Mouse (Mus musculus) hematopoietic multipotent progenitor cell, adult 10-12 weeks (in vitro differentiated cells): ENCODE data around the gene Serac1. TPM values are rescaled to one million over a fixed set of nuclear protein-coding genes. Genes with fewer than 3 reads are reported as not detected.

ENCODE experiments used
- polyA plus RNA-seq: library from polyadenylated mRNA; stranded (reverse); fragments of >175 nt; gene quantifications from 2 replicates; pipeline ENCODE4 v1.2.3, GENCODE M21; 2012; ENCODE audit warnings: low replicate concordance

Gene Serac1
- 3.8 and 4.0 TPM in 2 replicates for polyA plus RNA-seq

GRCm38 (mm10) chr17:6079287-6080122 lies at the start of gene Serac1, which contains the start of gene Gtf2h5:
TSS of gene Serac1 (minus strand) at chr17:6079741.
TSS of gene Gtf2h5 (plus strand) at chr17:6079786.

DNA sequence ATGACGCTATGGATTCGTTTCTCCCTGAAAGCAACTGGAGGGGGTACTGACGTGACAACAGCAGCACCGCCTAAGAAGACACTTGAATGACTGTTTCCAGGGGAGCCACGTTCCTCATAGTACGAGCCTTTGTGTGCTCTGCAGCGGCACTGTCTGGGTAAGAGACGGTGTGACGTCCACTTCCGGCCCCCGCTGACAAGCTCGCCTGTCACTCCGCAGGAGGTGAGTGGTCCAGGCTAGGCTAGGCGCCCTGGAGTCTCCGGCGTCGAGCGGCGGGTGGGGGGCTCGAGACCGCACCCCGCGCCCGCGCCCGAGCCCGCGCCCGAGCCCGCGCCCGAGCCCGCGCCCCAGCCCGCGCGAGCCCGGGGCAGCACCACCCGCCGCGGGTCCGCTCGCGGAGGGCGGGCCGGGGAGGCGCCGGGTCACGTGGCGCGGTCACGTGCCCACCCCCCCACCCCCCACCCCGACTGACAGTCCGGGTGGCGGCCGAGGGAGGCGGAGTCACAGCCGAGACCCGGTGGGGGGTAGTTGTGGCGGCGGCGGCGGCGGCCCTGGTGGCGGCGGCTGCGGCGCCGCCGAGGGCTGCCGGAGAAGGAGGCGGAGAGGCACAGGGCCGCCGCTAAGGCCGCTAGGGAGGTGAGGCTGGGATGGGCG lies 26.9 kb upstream of the Serac1 start, which contains the start of gene Tulp4:
Gene Tulp4, plus strand, starts transcription at position 77 of the 654 bp plus-strand sequence.

Other genes with a start within 250 kb of the Serac1 start
- gene Snx9, start 238.4 kb downstream of the Serac1 start, polyA plus RNA-seq, result 39.8 and 66.2 TPM in 2 replicates
- 5.2 and 8.6 TPM in 2 replicates for gene Synj2, start 138.5 kb downstream of the Serac1 start, polyA plus RNA-seq
- gene Gtf2h5, start within 50 bp of the Serac1 start, polyA plus RNA-seq, result 1.2 and 3.6 TPM in 2 replicates
- 47.0 and 76.4 TPM in 2 replicates for gene Tulp4, start 26.7 kb upstream of the Serac1 start, polyA plus RNA-seq
- gene Tmem181a, start 177.1 kb upstream of the Serac1 start, polyA plus RNA-seq, result 4.9 and 9.4 TPM in 2 replicates
- gene Dynlt1a, start 237.8 kb upstream of the Serac1 start, polyA plus RNA-seq, result 0.36 and 0.86 TPM in 2 replicates